ENCODE assay signal across 9 mouse cellular contexts in the genomic region with DNA sequence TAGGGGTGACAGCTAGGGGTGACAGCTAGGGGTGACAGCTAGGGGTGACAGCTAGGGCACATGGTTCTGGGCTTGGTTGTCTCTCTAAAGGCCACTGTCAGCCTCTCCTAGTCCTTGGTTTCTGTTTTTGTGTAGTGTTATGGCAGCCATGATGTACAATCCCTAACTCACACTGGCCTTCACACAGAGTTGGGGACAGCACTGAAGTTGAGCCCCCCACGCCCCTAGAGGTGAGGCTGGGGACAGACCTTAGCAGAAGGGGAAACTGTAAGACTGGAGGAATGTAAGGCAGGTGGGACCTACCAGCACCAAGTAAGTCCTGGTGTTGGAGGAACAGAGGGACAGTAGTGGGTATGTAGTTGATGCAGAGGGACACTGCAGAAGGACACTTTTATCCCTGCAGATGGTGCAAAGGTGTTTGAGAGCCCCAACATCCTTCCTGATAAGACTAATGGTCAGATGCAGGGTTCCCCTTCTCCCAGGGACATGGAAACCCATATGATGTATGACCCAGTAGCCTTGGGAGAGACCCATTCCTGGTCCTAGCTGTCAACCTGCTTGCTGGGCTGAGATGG. TPM values are rescaled to one million over a fixed set of nuclear protein-coding genes. Genes with fewer than 3 reads are reported as not detected.
A peak's percentile ranks its signal among the peaks of the same experiment; 100 is the strongest.
DNase-seq lines count a peak whose midpoint lies in the region; ATAC-seq and TF ChIP-seq lines count a peak whose summit lies in the region.
"Had no signal": no experiment of that assay in that cellular context is flagged by ENCODE, and none has a peak within 500 bp of the region (broad histone marks: within the 10 kb centered on the region; RNA-seq: fewer than 3 reads in every experiment).

No protein-coding gene starts in this region.

- peaks cover 10% of the 10 kb centered on the region for H3K4me1 ChIP-seq in lung, adult 2 months (ENCODE audit: control insufficient read depth, insufficient read depth, low read length)
- H3K4me1 ChIP-seq in G1E (ENCODE audit: insufficient read depth, low read depth, low read length) = peaks cover 78% of the 10 kb centered on the region
- H3K4me1 ChIP-seq in brown adipose tissue, adult 24 weeks (ENCODE audit: control insufficient read depth, insufficient read depth, insufficient read length, low read length) = peaks cover 8% of the 10 kb centered on the region
- peaks cover 6% of the 10 kb centered on the region for H3K4me1 ChIP-seq in midbrain, embryonic 13.5 days (replicated peaks)

- H3K4me3 ChIP-seq in lung, adult 2 months (replicated peaks; ENCODE audit: extremely low read depth, low read depth, low read length) = peak overlapping the region; percentile 40
- H3K4me3 ChIP-seq in G1E (ENCODE audit: low read depth, low read length) = peak overlapping the region; percentile 63; the same call in 1 of the 2 replicates
- peak overlapping the region; percentile 44 for H3K4me3 ChIP-seq in brown adipose tissue, adult 24 weeks (ENCODE audit: insufficient read depth, low read depth, low read length)
- no peak overlapping the region for H3K4me3 ChIP-seq in midbrain, embryonic 13.5 days (replicated peaks)
- H3K4me3 ChIP-seq: limb, embryonic 13.5 days had no signal

- peak overlapping the region; percentile 84 for H3K27ac ChIP-seq in brown adipose tissue, adult 24 weeks (replicated peaks; ENCODE audit: low read depth, low read length)
- H3K27ac ChIP-seq in midbrain, embryonic 13.5 days = no peak overlapping the region
- H3K27ac ChIP-seq: hindbrain, embryonic 14.5 days; limb, embryonic 13.5 days had no signal

- H3K9me3 ChIP-seq in G1E (replicated peaks) = no peaks in the 10 kb centered on the region
- H3K9me3 ChIP-seq in midbrain, embryonic 13.5 days = no peaks in the 10 kb centered on the region
- H3K9me3 ChIP-seq: limb, embryonic 13.5 days had no signal

- no peak overlapping the region for H3K9ac ChIP-seq in midbrain, embryonic 13.5 days (replicated peaks)
- H3K9ac ChIP-seq: hindbrain, embryonic 14.5 days; limb, embryonic 13.5 days had no signal

- no peak for TF ChIP-seq POLR2A in lung, adult 2 months (IDR thresholded peaks at IDR 0.05; ENCODE audit: borderline replicate concordance, extremely low read depth, low read depth, low read length)

- H3K36me3 ChIP-seq in G1E (replicated peaks) = no peaks in the 10 kb centered on the region
- no peaks in the 10 kb centered on the region for H3K36me3 ChIP-seq in midbrain, embryonic 13.5 days
- H3K36me3 ChIP-seq: limb, embryonic 13.5 days had no signal

- TF ChIP-seq CTCF in lung, adult 2 months (IDR thresholded peaks at IDR 0.05; ENCODE audit: insufficient read depth, low read length) = no peak
- no peak for TF ChIP-seq CTCF in G1E (IDR thresholded peaks at IDR 0.05; ENCODE audit: low read depth, low read length)

- DNase-seq in lung, adult 2 months = no peak
- no peak for DNase-seq in lung, postnatal 36 days
- no peak for DNase-seq in G1E (ENCODE audit: low spot score)
- DNase-seq in adrenal gland, postnatal 36 days = no peak

- 78% methylated on average over 1 of the region's 1 CpGs for WGBS in lung, adult 2 months
- 43% methylated on average over 1 of the region's 1 CpGs for WGBS in midbrain, embryonic 13.5 days

- peaks cover 7% of the 10 kb centered on the region; the same call in 1 of the 2 replicates for H3K27me3 ChIP-seq in G1E (ENCODE audit: insufficient read depth, low read length)
- H3K27me3 ChIP-seq in midbrain, embryonic 13.5 days = no peaks in the 10 kb centered on the region

- H3K4me2 ChIP-seq in midbrain, embryonic 13.5 days (replicated peaks) = no peak overlapping the region
- H3K4me2 ChIP-seq: hindbrain, embryonic 14.5 days; limb, embryonic 13.5 days had no signal

- ATAC-seq in G1E (ENCODE audit: extremely low read depth, insufficient number of reproducible peaks, low FRiP score, poor library complexity, severe bottlenecking) = no peak
- peak; percentile 4 for ATAC-seq in megakaryocyte, adult 5-6 weeks (ENCODE audit: poor library complexity, severe bottlenecking)
- ATAC-seq in midbrain, embryonic 13.5 days = no peak

RNA-seq across cellular contexts. Expression of a gene that starts 1.3 kb away (rescaled TPM):
- polyA plus RNA-seq in lung, adult 2 months (2012; rRNA removed) = 65.7 and 70.7 TPM in 2 replicates
- 79.8 and 99.2 TPM in 2 replicates for total RNA-seq in G1E (2014; fragmentation: Nextera tagmentation)
- total RNA-seq in G1E (2017) = 23.5 and 25.4 TPM in 2 replicates
- 135 and 138 TPM in 2 replicates for polyA plus RNA-seq in G1E (2012)
- 7.6 and 9.3 TPM in 2 replicates for polyA plus RNA-seq in brown adipose tissue, adult 24 weeks (2012; ENCODE audit: insufficient read depth, insufficient read length, missing spikeins)
- total RNA-seq in megakaryocyte, adult 5-6 weeks (2015) = 348 and 384 TPM in 2 replicates
- total RNA-seq in megakaryocyte, adult 5-6 weeks (2017) = 253 and 295 TPM in 2 replicates
- total RNA-seq in adrenal gland, postnatal 36 days (2021) = 1 to 10 TPM; 3.0 to 7.6 TPM
- polyA plus RNA-seq in midbrain, embryonic 13.5 days (2015; fragmentation: Nextera tagmentation; extraction: Ambion mirVana) = 1.8 and 3.0 TPM in 2 replicates

RNA-seq across cellular contexts. Expression of a gene that starts 13.2 kb away (rescaled TPM):
- 88.2 and 101 TPM in 2 replicates for polyA plus RNA-seq in lung, adult 2 months (2012; rRNA removed)
- 23.6 and 24.9 TPM in 2 replicates for total RNA-seq in G1E (2014; fragmentation: Nextera tagmentation)
- 8.6 and 12.7 TPM in 2 replicates for total RNA-seq in G1E (2017)
- 12.1 and 13.6 TPM in 2 replicates for polyA plus RNA-seq in G1E (2012)
- 22.4 and 24.6 TPM in 2 replicates for polyA plus RNA-seq in brown adipose tissue, adult 24 weeks (2012; ENCODE audit: insufficient read depth, insufficient read length, missing spikeins)
- 8.4 and 15.6 TPM in 2 replicates for total RNA-seq in megakaryocyte, adult 5-6 weeks (2015)
- total RNA-seq in megakaryocyte, adult 5-6 weeks (2017) = 6.5 and 10.9 TPM in 2 replicates
- 10 to 100 TPM; 24.2 to 31.9 TPM for total RNA-seq in adrenal gland, postnatal 36 days (2021)
- polyA plus RNA-seq in midbrain, embryonic 13.5 days (2015; fragmentation: Nextera tagmentation; extraction: Ambion mirVana) = 25.0 and 29.4 TPM in 2 replicates

RNA-seq across cellular contexts. Expression of a gene that starts 29.6 kb away (rescaled TPM):
- 51.7 and 76.9 TPM in 2 replicates for polyA plus RNA-seq in lung, adult 2 months (2012; rRNA removed)
- 109 and 141 TPM in 2 replicates for total RNA-seq in G1E (2014; fragmentation: Nextera tagmentation)
- total RNA-seq in G1E (2017) = 280 and 333 TPM in 2 replicates
- polyA plus RNA-seq in G1E (2012) = 151 and 165 TPM in 2 replicates
- polyA plus RNA-seq in brown adipose tissue, adult 24 weeks (2012; ENCODE audit: insufficient read depth, insufficient read length, missing spikeins) = 157 and 167 TPM in 2 replicates
- 65.1 and 69.7 TPM in 2 replicates for total RNA-seq in megakaryocyte, adult 5-6 weeks (2015)
- 226 TPM in 2 replicates for total RNA-seq in megakaryocyte, adult 5-6 weeks (2017)
- 100 to 1,000 TPM; 193 to 228 TPM for total RNA-seq in adrenal gland, postnatal 36 days (2021)
- 251 and 254 TPM in 2 replicates for polyA plus RNA-seq in midbrain, embryonic 13.5 days (2015; fragmentation: Nextera tagmentation; extraction: Ambion mirVana)

RNA-seq across cellular contexts. Expression of a gene that starts 34.5 kb away (rescaled TPM):
- 7.0 and 11.2 TPM in 2 replicates for polyA plus RNA-seq in lung, adult 2 months (2012; rRNA removed)
- total RNA-seq in G1E (2014; fragmentation: Nextera tagmentation) = not detected in 2 replicates
- total RNA-seq in G1E (2017) = under 0.01 TPM in 1 of 2 replicates, not detected in the other
- polyA plus RNA-seq in G1E (2012) = not detected in 2 replicates
- polyA plus RNA-seq in brown adipose tissue, adult 24 weeks (2012; ENCODE audit: insufficient read depth, insufficient read length, missing spikeins) = not detected in 2 replicates
- total RNA-seq in megakaryocyte, adult 5-6 weeks (2015) = 0.18 and 0.27 TPM in 2 replicates
- total RNA-seq in megakaryocyte, adult 5-6 weeks (2017) = 0.08 and 0.44 TPM in 2 replicates
- not detected for total RNA-seq in adrenal gland, postnatal 36 days (2021)
- polyA plus RNA-seq in midbrain, embryonic 13.5 days (2015; fragmentation: Nextera tagmentation; extraction: Ambion mirVana) = not detected in 2 replicates
- polyA plus RNA-seq: hindbrain, embryonic 14.5 days; limb, embryonic 13.5 days had no signal

RNA-seq across cellular contexts. Expression of a gene that starts 48.0 kb away (rescaled TPM):
- 2.6 and 4.7 TPM in 2 replicates for polyA plus RNA-seq in lung, adult 2 months (2012; rRNA removed)
- total RNA-seq in G1E (2014; fragmentation: Nextera tagmentation) (1.8 TPM in 1 of 2 replicates, not detected in the other), G1E (2017) (3.4 and 4.4 TPM in 2 replicates)
- polyA plus RNA-seq in G1E (2012) = 2.3 and 3.7 TPM in 2 replicates
- 0.71 and 2.3 TPM in 2 replicates for polyA plus RNA-seq in brown adipose tissue, adult 24 weeks (2012; ENCODE audit: insufficient read depth, insufficient read length, missing spikeins)
- total RNA-seq in megakaryocyte, adult 5-6 weeks (2015) = 0.46 and 0.47 TPM in 2 replicates
- total RNA-seq in megakaryocyte, adult 5-6 weeks (2017) = 0.51 and 1.3 TPM in 2 replicates
- total RNA-seq in adrenal gland, postnatal 36 days (2021) = 1 to 10 TPM; 1.5 to 2.3 TPM
- polyA plus RNA-seq in midbrain, embryonic 13.5 days (2015; fragmentation: Nextera tagmentation; extraction: Ambion mirVana) = 0.48 and 0.54 TPM in 2 replicates
